Mouse (Mus musculus): ENCODE results near the gene Card6. TPM values are rescaled to one million over a fixed set of nuclear protein-coding genes. Genes with fewer than 3 reads are reported as not detected.

Gene Card6
- total and polyA plus RNA-seq, 3 experiments, result 1.3 to 3.9 (median 1.6) TPM

GRCm38 (mm10) chr15:5108655-5109040, 309 bp upstream of the Card6 start:
- peaks cover 0 to 8% of the 10 kb centered on the region in 2 experiments; a peak in 3 of 4 replicates for H3K4me1 ChIP-seq (ENCODE audit: control insufficient read depth in 1 of 2, insufficient read depth in 2 of 2)
- TF ChIP-seq ZNF384 (IDR thresholded peaks at IDR 0.05; ENCODE audit: low read depth, low read length) (no peak), HCFC1 (IDR thresholded peaks at IDR 0.05; ENCODE audit: low read depth, low read length) (no peak), POLR2A (IDR thresholded peaks at IDR 0.05; ENCODE audit: low read depth, low read length) (0 out of 2 replicates have a peak, but pooled peaks have one; percentile 4)
- H3K36me3 ChIP-seq (replicated peaks in 1 of 2; ENCODE audit: control insufficient read depth in 1 of 2, insufficient read depth in 1 of 2, low read length in 1 of 2), result peaks cover 8 to 22% of the 10 kb centered on the region in 2 experiments
- H3K9ac ChIP-seq (ENCODE audit: insufficient read depth, low read depth), result peak overlapping the region; percentile 94
- dilution Hi-C loops (cut with MboI; ENCODE audit: extremely low pct_ligation_motif_present, extremely low pct_unique_long_range_greater_than_20kb, low sequenced_read_pairs) (no loop called here), in situ Hi-C loops (cut with MboI; ENCODE audit: low pct_ligation_motif_present, low pct_unique_long_range_greater_than_20kb, low sequenced_read_pairs) (loop anchor here (25.0 kb wide), 1 partner anchor 1071 kb away; the partner anchor contains the start of gene Oxct1)
- no peaks in the 10 kb centered on the region for H3K79me2 ChIP-seq (replicated peaks; ENCODE audit: control insufficient read depth, extremely low read depth, insufficient read depth, poor library complexity, severe bottlenecking)
- H3K4me2 ChIP-seq (ENCODE audit: insufficient read depth, low read depth, poor library complexity, severe bottlenecking), result peak overlapping the region; percentile 69; the same call in 1 of the 2 replicates
- H3K27me3 ChIP-seq (replicated peaks), result no peaks in the 10 kb centered on the region
- H3K9me3 ChIP-seq (replicated peaks; ENCODE audit: low read length), result no peaks in the 10 kb centered on the region
- H3K27ac ChIP-seq (ENCODE audit: insufficient read depth, low read depth), result no peak overlapping the region
- no peak for DNase-seq (ENCODE audit: extremely low read depth)
- H3K4me3 ChIP-seq (replicated peaks in 1 of 3; ENCODE audit: low read depth in 2 of 3, low read length in 2 of 3, poor library complexity in 1 of 3), result peak overlapping the region; percentile 23 to 94 (median 71)

GRCm38 (mm10) chr15:5106293-5106692, 2.0 kb downstream of the Card6 start:
- no peak overlapping the region for H3K4me3 ChIP-seq (replicated peaks in 1 of 3; ENCODE audit: low read depth in 2 of 3, low read length in 2 of 3, poor library complexity in 1 of 3)
- dilution Hi-C loops (cut with MboI; ENCODE audit: extremely low pct_ligation_motif_present, extremely low pct_unique_long_range_greater_than_20kb, low sequenced_read_pairs), result no loop called here

GRCm38 (mm10) chr15:5105891-5106290, 2.4 kb downstream of the Card6 start:
- H3K9ac ChIP-seq (ENCODE audit: insufficient read depth, low read depth), result no peak overlapping the region
- DNase-seq (ENCODE audit: extremely low read depth), result no peak
- in situ Hi-C loops (cut with MboI; ENCODE audit: low pct_ligation_motif_present, low pct_unique_long_range_greater_than_20kb, low sequenced_read_pairs), result loop anchor here (25.0 kb wide), 1 partner anchor 1069 kb away; the partner anchor contains the start of gene Oxct1
- dilution Hi-C loops (cut with MboI; ENCODE audit: extremely low pct_ligation_motif_present, extremely low pct_unique_long_range_greater_than_20kb, low sequenced_read_pairs), result no loop called here
- H3K4me1 ChIP-seq (ENCODE audit: control insufficient read depth in 1 of 2, insufficient read depth in 2 of 2), result peaks cover 0 to 8% of the 10 kb centered on the region in 2 experiments; a peak in 3 of 4 replicates
- no peaks in the 10 kb centered on the region for H3K79me2 ChIP-seq (replicated peaks; ENCODE audit: control insufficient read depth, extremely low read depth, insufficient read depth, poor library complexity, severe bottlenecking)
- H3K4me2 ChIP-seq (ENCODE audit: insufficient read depth, low read depth, poor library complexity, severe bottlenecking), result no peak overlapping the region
- no peak overlapping the region for H3K27ac ChIP-seq (ENCODE audit: insufficient read depth, low read depth)
- no peaks in the 10 kb centered on the region for H3K9me3 ChIP-seq (replicated peaks; ENCODE audit: low read length)
- H3K27me3 ChIP-seq (replicated peaks), result no peaks in the 10 kb centered on the region
- H3K36me3 ChIP-seq (replicated peaks in 1 of 2; ENCODE audit: control insufficient read depth in 1 of 2, insufficient read depth in 1 of 2, low read length in 1 of 2), result peaks cover 10 to 35% of the 10 kb centered on the region in 2 experiments
- TF ChIP-seq MAX (IDR thresholded peaks at IDR 0.05; ENCODE audit: low read length), result no peak
- TF ChIP-seq JUND (conservative IDR thresholded peaks at IDR 0.05; ENCODE audit: low read depth, low read length), result no peak
- TF ChIP-seq ZNF384 (IDR thresholded peaks at IDR 0.05; ENCODE audit: low read depth, low read length), result no peak
- no peak for TF ChIP-seq NELFE (IDR thresholded peaks at IDR 0.05; ENCODE audit: low read depth, low read length)
- TF ChIP-seq SIN3A (IDR thresholded peaks at IDR 0.05; ENCODE audit: low read length), result no peak
- no peak for TF ChIP-seq MYC (IDR thresholded peaks at IDR 0.05; ENCODE audit: low read depth, low read length)
- TF ChIP-seq CHD2 (IDR thresholded peaks at IDR 0.05; ENCODE audit: low read length), result no peak
- TF ChIP-seq POLR2AphosphoS2 (IDR thresholded peaks at IDR 0.05; ENCODE audit: low read depth, low read length), result no peak
- TF ChIP-seq TCF12 (IDR thresholded peaks at IDR 0.05; ENCODE audit: low read depth, low read length), result no peak
- no peak for TF ChIP-seq MXI1 (IDR thresholded peaks at IDR 0.05; ENCODE audit: low read depth, low read length)
- no peak for TF ChIP-seq GABPA (IDR thresholded peaks at IDR 0.05; ENCODE audit: insufficient replicate concordance, low read depth, low read length)
- TF ChIP-seq IRF4 (IDR thresholded peaks at IDR 0.05; ENCODE audit: low read depth, low read length), result no peak
- TF ChIP-seq UBTF (IDR thresholded peaks at IDR 0.05; ENCODE audit: low read depth, low read length), result no peak
- TF ChIP-seq MEF2A (IDR thresholded peaks at IDR 0.05; ENCODE audit: borderline replicate concordance, low read depth, low read length), result no peak
- H3K4me3 ChIP-seq (replicated peaks in 1 of 3; ENCODE audit: low read depth in 2 of 3, low read length in 2 of 3, poor library complexity in 1 of 3), result no peak overlapping the region

More at GRCm38 (mm10) chr15:5106293-5106692, 2.0 kb downstream of the Card6 start:
- Histone ChIP-seq H3K36me3 (replicated peaks in 1 of 2; ENCODE audit: control insufficient read depth in 1 of 2, insufficient read depth in 1 of 2, low read length in 1 of 2) (peaks cover 10 to 31% of the 10 kb centered on the region in 2 experiments), H3K27me3 (replicated peaks) (no peaks in the 10 kb centered on the region), H3K79me2 (replicated peaks; ENCODE audit: control insufficient read depth, extremely low read depth, insufficient read depth, poor library complexity, severe bottlenecking) (no peaks in the 10 kb centered on the region), H3K4me1 (ENCODE audit: control insufficient read depth in 1 of 2, insufficient read depth in 2 of 2) (peaks cover 0 to 8% of the 10 kb centered on the region in 2 experiments; a peak in 3 of 4 replicates), H3K9ac (ENCODE audit: insufficient read depth, low read depth) (no peak overlapping the region), H3K9me3 (replicated peaks; ENCODE audit: low read length) (no peaks in the 10 kb centered on the region), H3K27ac (ENCODE audit: insufficient read depth, low read depth) (no peak overlapping the region), H3K4me2 (ENCODE audit: insufficient read depth, low read depth, poor library complexity, severe bottlenecking) (peak overlapping the region; percentile 61; the same call in 1 of the 2 replicates)
- TF ChIP-seq SMC3 (IDR thresholded peaks at IDR 0.05; ENCODE audit: low read depth, low read length) (peak; percentile 37), MEF2A (IDR thresholded peaks at IDR 0.05; ENCODE audit: borderline replicate concordance, low read depth, low read length) (no peak), CHD2 (IDR thresholded peaks at IDR 0.05; ENCODE audit: low read length) (no peak), RAD21 (IDR thresholded peaks at IDR 0.05; ENCODE audit: low read depth, low read length) (peak; percentile 64), CTCF (conservative IDR thresholded peaks at IDR 0.05 in 1 of 2, IDR thresholded peaks at IDR 0.05 in 1 of 2; ENCODE audit: low read depth in 2 of 2, low read length in 2 of 2) (peak in 1 of 2 experiments; percentile 68; a peak in 3 of 4 replicates), ZNF384 (IDR thresholded peaks at IDR 0.05; ENCODE audit: low read depth, low read length) (peak; percentile 95)
- no peak for DNase-seq (ENCODE audit: extremely low read depth)
- in situ Hi-C loops (cut with MboI; ENCODE audit: low pct_ligation_motif_present, low pct_unique_long_range_greater_than_20kb, low sequenced_read_pairs), result loop anchor here (25.0 kb wide), 1 partner anchor 1069 kb away; the partner anchor contains the start of gene Oxct1
